Mouse (Mus musculus): ENCODE measurements around the gene Trappc1.

DNA sequence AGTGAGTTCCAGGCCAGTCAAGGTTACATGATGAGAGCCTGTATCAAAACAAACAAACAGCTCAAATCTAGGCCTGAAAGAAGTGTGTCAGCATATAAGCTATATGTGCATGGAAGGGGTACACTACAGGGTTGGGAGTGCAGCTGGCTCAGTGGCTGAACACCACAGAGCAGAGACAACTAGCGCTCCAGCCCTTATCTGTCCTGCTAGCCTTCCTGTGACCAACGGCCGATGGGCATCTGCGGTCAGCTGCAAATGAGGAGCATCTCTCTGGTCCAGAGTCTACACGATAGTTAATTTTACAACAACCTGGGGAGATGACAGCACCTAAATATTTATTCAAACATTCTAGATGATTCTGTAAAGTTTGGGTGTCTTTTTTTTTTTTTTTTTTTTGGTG is 32.7 kb upstream of the Trappc1 start:
- TF ChIP-seq POLR2A (IDR thresholded peaks at IDR 0.05; ENCODE audit: borderline replicate concordance, extremely low read depth, low read depth, low read length) (no peak), CTCF (IDR thresholded peaks at IDR 0.05; ENCODE audit: insufficient read depth, low read length) (no peak)
